Mouse (Mus musculus) limb, embryonic 15.5 days (tissue): ENCODE measurements around the gene Gstm4. TPM values are rescaled to one million over a fixed set of nuclear protein-coding genes. Genes with fewer than 3 reads are reported as not detected.
A peak's percentile ranks its signal among the peaks of the same experiment; 100 is the strongest.

ENCODE experiments used
- ATAC-seq: fragments of 200-750 bp; cut with Nextera tagmentation; 2 replicates; pipeline ENCODE4 v1.8.0; 2017; ENCODE audit warnings: low read depth, moderate TSS enrichment; ENCODE audit not compliant: insufficient number of reproducible peaks, low FRiP score, low TSS enrichment
- H3K27ac ChIP-seq: fragments of 300-500 bp; sonication (generic); 2 replicates; pipeline ENCODE4 v1.5.1; 2015; ENCODE audit warnings: moderate library complexity, mild to moderate bottlenecking, inconsistent platforms
- H3K27me3 ChIP-seq: fragments of 300-500 bp; sonication (generic); 2 replicates; pipeline ENCODE4 v1.6.1; 2015; ENCODE audit warnings: inconsistent platforms
- H3K36me3 ChIP-seq: fragments of 300-500 bp; sonication (generic); 2 replicates; pipeline ENCODE4 v1.6.1; 2015; ENCODE audit warnings: inconsistent platforms
- H3K4me1 ChIP-seq: fragments of 300-500 bp; sonication (generic); 2 replicates; pipeline ENCODE4 v1.6.1; 2015; ENCODE audit warnings: inconsistent platforms
- H3K4me2 ChIP-seq: fragments of 300-500 bp; sonication (generic); 2 replicates; pipeline ENCODE4 v1.6.1; 2015; ENCODE audit warnings: mild to moderate bottlenecking, inconsistent platforms
- H3K4me3 ChIP-seq: fragments of 300-500 bp; sonication (generic); 2 replicates; pipeline ENCODE4 v1.5.1; 2015; ENCODE audit warnings: mild to moderate bottlenecking, inconsistent platforms
- H3K9ac ChIP-seq: fragments of 300-500 bp; sonication (generic); 2 replicates; pipeline ENCODE4 v1.6.1; 2015; ENCODE audit warnings: inconsistent platforms
- H3K9me3 ChIP-seq: fragments of 300-500 bp; sonication (generic); 2 replicates; pipeline ENCODE4 v1.6.1; 2016; ENCODE audit warnings: inconsistent platforms
- WGBS: fragments of 180-500 bp; shearing (Covaris S2); methylation state at CpG from one replicate; pipeline ENCODE4 v1.1.7; 2015; 5-methylcytosine and 5-hydroxymethylcytosine counted together
- polyA plus RNA-seq: library from polyadenylated mRNA; unstranded; fragments of >200 nt; fragmentation: Nextera tagmentation; extraction: Ambion mirVana; gene quantifications from 2 replicates; pipeline ENCODE4 v1.2.1, GENCODE M21; 2015

The Gstm4 gene
- 14.0 and 14.2 TPM in 2 replicates for polyA plus RNA-seq

DNA sequence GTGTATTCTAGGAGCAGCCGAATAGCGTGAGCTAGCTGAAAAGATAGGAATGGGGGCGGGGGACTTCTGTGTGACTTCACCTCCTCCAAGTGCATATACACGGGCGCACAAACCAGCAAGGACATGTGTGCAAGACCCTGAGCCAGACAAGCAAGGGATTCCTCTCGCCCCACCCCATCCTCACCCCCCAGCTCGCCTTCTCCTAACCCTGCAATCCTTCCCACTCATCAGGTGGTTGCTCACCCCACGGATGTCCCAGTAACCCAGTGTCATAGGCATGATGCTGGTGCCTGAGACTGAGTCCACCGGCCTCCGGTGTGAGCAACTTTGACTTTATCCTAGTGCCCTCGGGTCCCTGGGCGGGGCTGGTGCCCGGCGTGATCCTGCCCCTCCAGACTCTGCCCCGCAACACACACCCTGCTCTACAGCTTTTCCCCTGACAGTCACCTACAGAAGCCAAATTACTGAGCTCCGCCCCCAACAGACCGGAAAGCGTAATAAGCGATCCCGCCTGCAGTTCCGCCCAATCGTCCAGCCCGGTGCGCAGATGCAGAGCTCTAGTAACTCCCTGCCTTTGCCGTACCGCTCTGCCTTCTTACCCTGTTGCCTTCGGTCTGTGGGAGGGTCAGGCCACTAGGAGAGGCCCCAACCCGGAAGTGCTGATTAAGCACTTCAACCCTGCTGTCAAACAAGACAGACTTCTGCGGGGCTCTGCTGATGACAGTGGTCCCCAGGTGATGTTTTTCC is at the start of gene Gstm4:
Gene Gstm4 (minus strand): TSS at position 501 of the 747 bp plus-strand sequence.
- Histone ChIP-seq H3K4me3 (peak within 1 kb of the TSS; percentile 57), H3K4me2 (peak within 1 kb of the TSS; percentile 88), H3K27ac (peak within 1 kb of the TSS; percentile 74), H3K27me3 (no peaks in the 10 kb centered on the region), H3K9ac (peak within 1 kb of the TSS; percentile 56), H3K9me3 (no peaks in the 10 kb centered on the region), H3K4me1 (peaks cover 5% of the 10 kb centered on the region), H3K36me3 (no peaks in the 10 kb centered on the region)
- peak; percentile 81 for ATAC-seq
- 6% methylated on average over 29 of the region's 29 CpGs for WGBS

GRCm38 (mm10) chr3:108094146-108094545 is 49.5 kb upstream of the Gstm4 start:
- Histone ChIP-seq H3K9me3 (no peaks in the 10 kb centered on the region), H3K27me3 (no peaks in the 10 kb centered on the region), H3K4me3 (no peak overlapping the region), H3K4me2 (no peak overlapping the region), H3K27ac (no peak overlapping the region), H3K9ac (no peak overlapping the region), H3K36me3 (no peaks in the 10 kb centered on the region), H3K4me1 (peaks cover 10% of the 10 kb centered on the region)
- WGBS = 67% methylated on average over 1 of the region's 1 CpGs
- ATAC-seq = no peak

DNA sequence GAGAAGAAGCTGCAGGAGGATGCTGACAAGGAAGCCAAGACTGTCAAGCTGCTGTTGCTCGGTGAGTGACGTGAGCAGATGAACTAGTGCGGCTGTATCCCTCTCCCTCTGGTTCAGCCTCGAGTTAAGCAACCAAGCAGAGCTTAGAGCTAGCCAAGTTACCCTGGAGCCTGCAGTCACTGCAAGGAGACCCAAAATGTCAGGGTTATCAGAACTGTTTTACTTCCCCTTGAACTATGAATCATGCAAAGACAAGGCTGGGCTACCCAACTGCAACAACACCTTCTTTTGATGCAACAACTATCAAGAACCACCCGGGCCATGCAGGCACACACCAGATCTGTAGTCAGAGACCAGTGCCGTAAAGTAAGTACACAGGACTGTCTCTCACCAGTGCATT is 48.6 kb upstream of the Gstm4 start:
- no peak overlapping the region for H3K27ac ChIP-seq
- no peaks in the 10 kb centered on the region for H3K9me3 ChIP-seq
- WGBS = 61% methylated on average over 6 of the region's 6 CpGs
- H3K9ac ChIP-seq = no peak overlapping the region
- H3K4me1 ChIP-seq = peaks cover 15% of the 10 kb centered on the region
- H3K36me3 ChIP-seq = no peaks in the 10 kb centered on the region
- no peak for ATAC-seq
- no peak overlapping the region for H3K4me2 ChIP-seq
- H3K4me3 ChIP-seq = no peak overlapping the region
- H3K27me3 ChIP-seq = no peaks in the 10 kb centered on the region

- no peak within 1 kb of the TSS for H3K4me3 ChIP-seq
- H3K4me1 ChIP-seq = peaks cover 17% of the 10 kb centered on the region
- no peak within 1 kb of the TSS for H3K27ac ChIP-seq
- no peak for ATAC-seq
- no peaks in the 10 kb centered on the region for H3K36me3 ChIP-seq
- H3K27me3 ChIP-seq = no peaks in the 10 kb centered on the region
- WGBS = 73% methylated on average over 15 of the region's 15 CpGs
- no peak within 1 kb of the TSS for H3K9ac ChIP-seq
- no peak within 1 kb of the TSS for H3K4me2 ChIP-seq
- H3K9me3 ChIP-seq = no peaks in the 10 kb centered on the region
Observed at GRCm38 (mm10) chr3:108092536-108093115, 47.9 kb upstream of the Gstm4 start, which contains the start of gene Gnat2. TSS of gene Gnat2 (plus strand) at chr3:108092789.

DNA sequence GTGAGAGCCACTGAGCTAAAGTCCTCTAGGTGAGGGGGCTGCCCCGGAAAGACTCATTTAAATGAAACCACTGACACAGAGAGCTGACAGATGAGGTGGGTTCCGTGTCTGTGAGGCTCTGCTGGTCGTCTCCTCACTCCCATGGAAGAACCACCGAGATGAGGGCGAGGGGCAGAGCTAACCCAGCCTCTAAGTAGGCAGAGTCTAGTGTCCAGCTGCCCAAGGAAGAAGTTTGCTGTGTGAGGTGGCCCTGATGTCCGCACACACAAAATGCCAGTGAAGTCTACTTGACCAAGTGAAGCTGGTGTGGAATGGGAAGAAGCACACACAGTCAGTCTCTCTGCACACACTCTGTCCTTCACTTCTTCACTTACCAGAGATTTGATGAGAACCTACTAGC is 47.3 kb upstream of the Gstm4 start:
- no peak overlapping the region for H3K9ac ChIP-seq
- peaks cover 23% of the 10 kb centered on the region for H3K4me1 ChIP-seq
- H3K27ac ChIP-seq = no peak overlapping the region
- ATAC-seq = no peak
- no peaks in the 10 kb centered on the region for H3K9me3 ChIP-seq
- no peaks in the 10 kb centered on the region for H3K36me3 ChIP-seq
- no peaks in the 10 kb centered on the region for H3K27me3 ChIP-seq
- no peak overlapping the region for H3K4me3 ChIP-seq
- WGBS = 70% methylated on average over 6 of the region's 6 CpGs
- no peak overlapping the region for H3K4me2 ChIP-seq

DNA sequence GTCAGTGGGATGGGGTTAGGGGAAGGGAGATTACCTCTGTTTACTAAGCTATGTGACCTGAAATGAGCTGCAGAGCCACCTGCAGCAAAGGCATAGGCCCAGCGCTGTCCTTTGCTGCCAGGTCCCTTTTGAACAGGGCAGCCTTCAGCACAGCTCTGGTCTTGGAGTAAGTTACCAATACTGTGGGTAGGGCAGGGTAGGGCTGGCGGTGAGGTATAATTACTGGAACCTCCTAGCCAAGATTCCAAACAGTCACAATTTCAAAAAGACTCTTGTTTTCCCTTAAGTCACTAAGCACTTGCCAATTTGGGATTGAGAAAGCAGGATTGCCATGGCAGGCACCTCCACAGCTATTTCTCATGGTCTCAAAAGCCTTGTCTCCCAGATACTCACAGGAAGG is 45.9 kb upstream of the Gstm4 start:
- Histone ChIP-seq H3K9ac (no peak overlapping the region), H3K36me3 (no peaks in the 10 kb centered on the region), H3K4me3 (no peak overlapping the region), H3K4me1 (peaks cover 33% of the 10 kb centered on the region), H3K4me2 (no peak overlapping the region), H3K27ac (no peak overlapping the region), H3K27me3 (no peaks in the 10 kb centered on the region), H3K9me3 (no peaks in the 10 kb centered on the region)
- ATAC-seq = no peak
- 69% methylated on average over 2 of the region's 2 CpGs for WGBS

GRCm38 (mm10) chr3:108089916-108090315 is 45.2 kb upstream of the Gstm4 start:
- H3K27ac ChIP-seq = no peak overlapping the region
- H3K9me3 ChIP-seq = no peaks in the 10 kb centered on the region
- WGBS = 32% methylated on average over 2 of the region's 2 CpGs
- H3K9ac ChIP-seq = no peak overlapping the region
- no peaks in the 10 kb centered on the region for H3K27me3 ChIP-seq
- no peaks in the 10 kb centered on the region for H3K36me3 ChIP-seq
- no peak for ATAC-seq
- H3K4me2 ChIP-seq = no peak overlapping the region
- H3K4me1 ChIP-seq = peaks cover 35% of the 10 kb centered on the region
- H3K4me3 ChIP-seq = no peak overlapping the region

DNA sequence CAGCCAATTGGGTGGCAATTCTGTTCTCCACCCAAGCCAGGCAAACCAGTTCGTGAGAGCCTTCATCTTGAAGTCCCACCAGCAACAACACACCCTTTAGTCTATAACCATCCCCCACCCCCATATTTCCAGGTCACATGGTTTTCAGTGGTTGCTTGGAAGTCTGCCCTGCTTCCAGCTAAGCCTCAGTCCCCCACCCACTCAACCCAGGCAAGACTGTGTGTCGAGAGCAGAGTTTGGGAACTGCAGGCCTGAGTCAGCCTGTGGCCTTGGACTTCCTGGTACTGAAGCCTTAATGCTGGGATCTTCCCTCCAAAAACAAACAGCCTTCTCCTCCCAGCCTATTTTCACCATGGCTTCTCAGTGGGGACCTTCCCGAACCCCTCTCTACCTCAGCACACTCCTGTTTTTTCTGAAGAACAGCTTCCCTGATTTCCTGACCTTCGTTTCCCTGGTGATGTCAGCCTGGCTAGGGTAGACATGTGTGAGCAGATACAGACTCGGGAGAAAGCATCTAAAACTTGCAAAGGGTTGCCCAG is 44.2 kb upstream of the Gstm4 start:
- WGBS = 34% methylated on average over 5 of the region's 5 CpGs
- Histone ChIP-seq H3K4me3 (no peak overlapping the region), H3K27me3 (no peaks in the 10 kb centered on the region), H3K27ac (peak overlapping the region; percentile 12; the same call in 1 of the 2 replicates), H3K4me1 (peaks cover 45% of the 10 kb centered on the region), H3K9ac (no peak overlapping the region), H3K9me3 (no peaks in the 10 kb centered on the region), H3K36me3 (no peaks in the 10 kb centered on the region), H3K4me2 (no peak overlapping the region)
- no peak for ATAC-seq

DNA sequence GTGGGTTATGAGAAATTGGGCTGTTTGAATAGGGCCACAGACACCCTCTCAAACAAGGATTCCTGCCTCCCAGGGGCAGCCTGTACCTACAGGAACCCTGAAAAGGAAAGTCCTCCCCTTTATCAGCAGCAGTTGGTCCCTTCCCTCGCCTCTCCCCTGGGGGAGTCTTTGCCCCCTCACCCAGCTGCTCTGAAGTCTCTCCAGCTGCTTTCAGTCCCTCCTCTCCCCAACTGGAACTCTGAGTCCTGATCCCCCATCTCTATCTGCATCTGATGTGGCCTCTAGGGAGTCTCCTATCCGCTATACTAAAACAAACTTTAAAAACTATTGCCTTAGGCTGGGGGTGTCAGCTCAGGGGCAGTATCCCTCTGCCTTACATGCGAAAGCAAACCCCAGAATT is 42.6 kb upstream of the Gstm4 start:
- Histone ChIP-seq H3K27ac (peak overlapping the region; percentile 13; the same call in 1 of the 2 replicates), H3K27me3 (no peaks in the 10 kb centered on the region), H3K4me2 (peak overlapping the region; percentile 99; the same call in 1 of the 2 replicates), H3K9ac (no peak overlapping the region), H3K9me3 (no peaks in the 10 kb centered on the region), H3K4me1 (peaks cover 61% of the 10 kb centered on the region), H3K36me3 (no peaks in the 10 kb centered on the region), H3K4me3 (no peak overlapping the region)
- ATAC-seq = no peak
- WGBS = 87% methylated on average over 3 of the region's 3 CpGs

- H3K27ac ChIP-seq = peak within 1 kb of the TSS; percentile 89
- under 1% methylated on average over 26 of the region's 29 CpGs for WGBS
- peak within 1 kb of the TSS; percentile 69 for H3K9ac ChIP-seq
- ATAC-seq = peak; percentile 16
- no peaks in the 10 kb centered on the region for H3K9me3 ChIP-seq
- no peaks in the 10 kb centered on the region for H3K27me3 ChIP-seq
- H3K4me1 ChIP-seq = peaks cover 69% of the 10 kb centered on the region
- peak within 1 kb of the TSS; percentile 68 for H3K4me3 ChIP-seq
- H3K36me3 ChIP-seq = no peaks in the 10 kb centered on the region
- peak within 1 kb of the TSS; percentile 99 for H3K4me2 ChIP-seq
Observed at GRCm38 (mm10) chr3:108086470-108086979, 41.8 kb upstream of the Gstm4 start, which contains the start of gene Ampd2. TSS of gene Ampd2 (minus strand) at chr3:108086651.

DNA sequence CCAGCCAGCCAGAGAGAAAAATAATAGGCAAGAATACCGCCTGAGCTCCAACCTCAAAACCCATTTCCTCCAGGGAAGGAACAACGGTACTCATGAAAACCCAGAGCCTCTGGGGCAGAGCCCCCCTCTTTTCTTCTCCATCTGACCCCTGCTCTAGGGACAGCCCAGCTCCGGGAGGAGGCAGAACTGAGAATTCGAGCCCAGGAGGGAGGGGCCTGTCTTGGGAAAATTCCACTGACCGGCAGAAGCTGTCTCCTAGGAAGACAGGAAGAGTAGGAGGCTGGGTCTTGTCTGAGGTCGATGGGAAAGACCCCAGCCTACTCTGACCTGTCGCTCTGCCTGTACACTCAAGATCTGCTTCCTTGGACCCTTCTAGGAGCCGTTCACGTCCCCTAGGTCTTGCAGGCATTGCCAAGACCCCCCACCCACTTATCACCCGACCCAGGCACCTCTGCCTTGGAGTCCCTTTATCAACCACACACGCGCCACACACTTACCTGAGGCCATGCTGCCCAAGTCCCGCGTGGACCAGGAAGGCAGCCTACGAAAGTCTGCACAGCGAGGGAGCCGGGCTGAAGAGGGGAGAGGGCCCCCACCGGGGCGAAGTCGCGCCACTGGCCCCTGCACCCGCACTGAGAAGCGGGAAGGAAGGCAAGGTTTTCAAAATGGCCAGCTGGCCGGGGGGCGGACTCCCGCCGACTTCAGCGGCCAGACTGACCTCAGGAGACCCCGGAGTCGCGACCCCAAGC is 41.2 kb upstream of the Gstm4 start:
- WGBS = under 1% methylated on average over 31 of the region's 31 CpGs
- peak overlapping the region; percentile 89 for H3K27ac ChIP-seq
- peak overlapping the region; percentile 99 for H3K4me2 ChIP-seq
- no peaks in the 10 kb centered on the region for H3K27me3 ChIP-seq
- H3K9me3 ChIP-seq = no peaks in the 10 kb centered on the region
- H3K9ac ChIP-seq = peak overlapping the region; percentile 69
- ATAC-seq = peak; percentile 76
- H3K36me3 ChIP-seq = peaks cover under 1% of the 10 kb centered on the region; the same call in 1 of the 2 replicates
- peaks cover 74% of the 10 kb centered on the region for H3K4me1 ChIP-seq
- H3K4me3 ChIP-seq = peak overlapping the region; percentile 68
